Mouse (Mus musculus): ENCODE data around the gene Tmem53. TPM values are rescaled to one million over a fixed set of nuclear protein-coding genes. Genes with fewer than 3 reads are reported as not detected.

Gene Tmem53
- polyA plus RNA-seq, 1 experiment from 2014 or later = 11.6 TPM

DNA sequence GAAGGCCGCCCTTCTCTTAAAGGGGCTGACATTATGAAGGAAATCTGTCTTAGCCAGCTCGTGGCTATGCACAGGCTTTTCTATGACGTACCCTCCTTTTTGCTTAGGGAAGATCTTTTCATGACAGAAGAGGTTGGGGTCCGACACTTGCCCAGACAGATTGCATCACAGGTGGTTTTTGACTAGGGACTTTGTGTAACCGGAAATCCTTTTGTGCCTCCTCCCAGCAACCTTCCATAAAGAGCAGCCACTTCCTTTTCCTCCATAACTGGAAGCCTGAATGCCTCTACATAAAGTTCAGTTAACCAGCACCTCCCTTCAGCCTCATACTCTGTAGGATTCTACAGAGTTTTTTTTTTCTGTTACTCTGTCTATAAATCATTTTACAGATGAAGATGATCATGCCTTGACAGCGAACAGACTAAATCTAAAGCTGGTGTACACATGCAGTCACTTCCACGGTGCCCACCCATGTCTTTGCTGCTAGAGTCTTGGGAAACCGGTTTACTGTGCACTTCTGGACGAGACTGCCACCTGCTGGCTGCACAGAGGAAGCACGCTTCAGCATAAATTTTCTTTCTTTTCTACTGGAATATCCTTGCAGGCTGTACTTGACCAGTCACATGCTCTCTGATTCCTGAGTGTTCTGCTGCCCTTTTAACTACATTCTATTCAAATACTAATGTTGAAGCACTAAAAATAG is 33.1 kb upstream of the Tmem53 start:
- no peak overlapping the region for H3K27ac ChIP-seq (replicated peaks; ENCODE audit: low read depth, low read length)
- 41% methylated on average over 10 of the region's 10 CpGs for whole genome bisulfite sequencing

DNA sequence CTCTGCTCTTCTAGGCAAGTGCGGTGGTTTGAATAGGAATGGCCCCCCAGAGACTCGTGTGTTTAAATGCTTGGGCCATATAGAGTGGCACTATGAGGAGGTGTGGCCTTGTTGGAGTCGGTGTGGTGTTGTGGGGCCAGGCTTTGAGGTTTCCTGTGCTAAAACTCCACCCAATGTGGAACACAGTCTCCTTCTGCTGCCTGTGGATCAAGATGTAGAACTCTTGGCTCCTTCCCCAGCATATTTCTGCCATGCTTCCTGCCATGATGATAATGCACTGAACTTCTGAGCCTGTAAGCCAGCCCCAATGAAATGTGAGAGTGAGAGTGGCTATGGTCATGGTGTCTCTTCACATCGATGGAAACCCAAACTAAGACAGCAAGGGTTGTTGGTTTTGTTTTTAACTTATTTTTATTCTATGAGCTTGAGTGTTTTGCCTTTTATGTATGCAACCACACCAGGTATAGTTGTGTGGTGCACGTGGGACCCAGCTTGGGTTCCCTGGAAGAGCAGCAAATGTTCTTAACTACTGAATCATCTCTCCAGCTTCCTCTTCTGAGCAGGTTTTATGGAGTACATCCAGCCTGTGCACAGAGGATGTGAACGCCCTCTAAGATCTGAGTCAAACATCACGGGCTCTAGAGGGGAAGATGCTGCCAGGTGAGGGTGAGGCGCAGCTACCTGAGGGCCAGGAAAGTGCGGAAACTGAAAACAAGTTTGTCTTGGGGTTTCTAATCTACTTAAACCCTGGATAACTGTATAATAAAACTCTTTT is 30.8 kb upstream of the Tmem53 start:
- Histone ChIP-seq H3K27me3 (ENCODE audit: control insufficient read depth, insufficient read depth, low read length) (no peaks in the 10 kb centered on the region; the same call in 1 of the 2 replicates), H3K36me3 (ENCODE audit: control insufficient read depth, insufficient read depth, low read length) (no peaks in the 10 kb centered on the region), H3K9ac (ENCODE audit: low read length) (no peak overlapping the region), H3K4me2 (ENCODE audit: low read depth, severe bottlenecking) (no peak overlapping the region), H3K4me1 (ENCODE audit: control insufficient read depth, insufficient read depth, low read length) (no peaks in the 10 kb centered on the region), H3K4me3 (ENCODE audit: low read depth, low read length) (no peak overlapping the region), H3K27ac (replicated peaks; ENCODE audit: low read depth, low read length) (no peak overlapping the region), H3K9me3 (ENCODE audit: control insufficient read depth, low read length) (no peaks in the 10 kb centered on the region)
- WGBS = 80% methylated on average over 9 of the region's 9 CpGs
- ATAC-seq (ENCODE audit: insufficient number of reproducible peaks, low FRiP score, low TSS enrichment, low read depth) (no peak), DNase-seq (ENCODE audit: low spot score) (no peak)

More for the DNA sequence above, 33.1 kb upstream of the Tmem53 start:
- Histone ChIP-seq H3K9me3 (ENCODE audit: control insufficient read depth, low read length) (no peaks in the 10 kb centered on the region), H3K9ac (ENCODE audit: low read length) (no peak overlapping the region), H3K4me2 (ENCODE audit: low read depth, severe bottlenecking) (no peak overlapping the region), H3K36me3 (ENCODE audit: control insufficient read depth, insufficient read depth, low read length) (no peaks in the 10 kb centered on the region), H3K4me1 (ENCODE audit: control insufficient read depth, insufficient read depth, low read length) (no peaks in the 10 kb centered on the region), H3K27me3 (ENCODE audit: control insufficient read depth, insufficient read depth, low read length) (no peaks in the 10 kb centered on the region; the same call in 1 of the 2 replicates), H3K4me3 (ENCODE audit: low read depth, low read length) (no peak overlapping the region)
- DNase-seq (ENCODE audit: low spot score) (peak; percentile 79), ATAC-seq (ENCODE audit: insufficient number of reproducible peaks, low FRiP score, low TSS enrichment, low read depth) (no peak)

GRCm38 (mm10) chr4:117221836-117222235 is 29.9 kb upstream of the Tmem53 start:
- Histone ChIP-seq H3K9me3 (ENCODE audit: control insufficient read depth, low read length) (no peaks in the 10 kb centered on the region), H3K27me3 (ENCODE audit: control insufficient read depth, insufficient read depth, low read length) (no peaks in the 10 kb centered on the region), H3K36me3 (ENCODE audit: control insufficient read depth, insufficient read depth, low read length) (no peaks in the 10 kb centered on the region), H3K27ac (replicated peaks; ENCODE audit: low read depth, low read length) (no peak overlapping the region), H3K9ac (ENCODE audit: low read length) (no peak overlapping the region), H3K4me1 (ENCODE audit: control insufficient read depth, insufficient read depth, low read length) (no peaks in the 10 kb centered on the region), H3K4me2 (ENCODE audit: low read depth, severe bottlenecking) (no peak overlapping the region), H3K4me3 (ENCODE audit: low read depth, low read length) (no peak overlapping the region)
- WGBS = 84% methylated on average over 9 of the region's 9 CpGs
- no peak for DNase-seq (ENCODE audit: low spot score)
- no peak for ATAC-seq (ENCODE audit: insufficient number of reproducible peaks, low FRiP score, low TSS enrichment, low read depth)

DNA sequence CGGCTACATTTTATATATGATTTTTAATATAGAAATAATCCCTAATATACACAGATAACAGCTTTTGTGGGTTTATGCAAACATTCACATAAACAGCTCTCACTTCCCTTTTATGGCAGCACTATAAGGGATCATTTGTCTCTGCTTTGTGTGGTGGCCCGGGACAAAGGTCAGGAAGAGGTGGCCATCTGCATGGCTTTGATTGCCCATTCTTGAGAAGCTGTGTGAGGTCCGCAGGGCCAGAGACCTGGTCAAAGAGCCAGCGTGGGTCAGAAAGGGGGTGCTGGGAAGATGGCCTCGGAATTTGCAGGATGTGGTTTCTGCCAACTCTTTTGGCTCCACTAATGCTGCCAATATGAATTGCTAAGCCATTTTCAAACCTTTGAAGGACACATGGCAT is 28.8 kb upstream of the Tmem53 start:
- Histone ChIP-seq H3K36me3 (ENCODE audit: control insufficient read depth, insufficient read depth, low read length) (no peaks in the 10 kb centered on the region), H3K4me2 (ENCODE audit: low read depth, severe bottlenecking) (no peak overlapping the region), H3K27me3 (ENCODE audit: control insufficient read depth, insufficient read depth, low read length) (no peaks in the 10 kb centered on the region), H3K9ac (ENCODE audit: low read length) (no peak overlapping the region), H3K27ac (replicated peaks; ENCODE audit: low read depth, low read length) (no peak overlapping the region), H3K4me1 (ENCODE audit: control insufficient read depth, insufficient read depth, low read length) (no peaks in the 10 kb centered on the region), H3K4me3 (ENCODE audit: low read depth, low read length) (no peak overlapping the region), H3K9me3 (ENCODE audit: control insufficient read depth, low read length) (no peaks in the 10 kb centered on the region)
- 23% methylated on average over 5 of the region's 5 CpGs for WGBS
- no peak for ATAC-seq (ENCODE audit: insufficient number of reproducible peaks, low FRiP score, low TSS enrichment, low read depth)
- no peak for DNase-seq (ENCODE audit: low spot score)

- ATAC-seq (ENCODE audit: insufficient number of reproducible peaks, low FRiP score, low TSS enrichment, low read depth) = no peak
- Histone ChIP-seq H3K36me3 (ENCODE audit: control insufficient read depth, insufficient read depth, low read length) (no peaks in the 10 kb centered on the region), H3K27ac (replicated peaks; ENCODE audit: low read depth, low read length) (no peak overlapping the region), H3K9ac (ENCODE audit: low read length) (0 out of 2 replicates have a peak overlapping the region, but pooled peaks have one; percentile 4), H3K4me1 (ENCODE audit: control insufficient read depth, insufficient read depth, low read length) (no peaks in the 10 kb centered on the region), H3K4me3 (ENCODE audit: low read depth, low read length) (no peak overlapping the region), H3K9me3 (ENCODE audit: control insufficient read depth, low read length) (no peaks in the 10 kb centered on the region), H3K27me3 (ENCODE audit: control insufficient read depth, insufficient read depth, low read length) (no peaks in the 10 kb centered on the region), H3K4me2 (ENCODE audit: low read depth, severe bottlenecking) (no peak overlapping the region)
- no peak for DNase-seq (ENCODE audit: low spot score)
- WGBS = 85% methylated on average over 8 of the region's 8 CpGs
These were observed 27.6 kb upstream of the Tmem53 start for GRCm38 (mm10) chr4:117224122-117224521.

DNA sequence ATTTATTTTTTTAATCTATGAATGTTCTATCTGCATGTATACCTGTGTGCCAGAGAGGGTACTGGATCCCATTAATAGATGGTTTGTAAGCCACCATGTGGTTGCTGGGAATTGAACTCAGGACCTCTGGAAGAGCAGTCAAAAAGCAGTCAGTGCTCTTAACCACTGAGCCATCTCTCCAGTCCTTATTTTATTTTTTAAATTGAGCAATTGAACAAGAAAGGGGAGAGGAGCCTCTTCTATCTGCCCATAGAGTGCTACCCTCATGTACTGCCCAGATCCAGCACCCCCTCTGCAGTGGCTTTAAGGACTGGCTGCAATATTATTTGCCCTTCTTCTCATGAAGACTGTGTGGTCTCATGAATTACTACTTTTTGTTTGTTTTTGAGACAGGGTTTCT is 26.5 kb upstream of the Tmem53 start:
- Histone ChIP-seq H3K4me2 (ENCODE audit: low read depth, severe bottlenecking) (no peak overlapping the region), H3K4me3 (ENCODE audit: low read depth, low read length) (no peak overlapping the region), H3K27me3 (ENCODE audit: control insufficient read depth, insufficient read depth, low read length) (no peaks in the 10 kb centered on the region), H3K27ac (replicated peaks; ENCODE audit: low read depth, low read length) (no peak overlapping the region), H3K9ac (ENCODE audit: low read length) (no peak overlapping the region), H3K4me1 (ENCODE audit: control insufficient read depth, insufficient read depth, low read length) (no peaks in the 10 kb centered on the region), H3K36me3 (ENCODE audit: control insufficient read depth, insufficient read depth, low read length) (no peaks in the 10 kb centered on the region), H3K9me3 (ENCODE audit: control insufficient read depth, low read length) (no peaks in the 10 kb centered on the region)
- DNase-seq (ENCODE audit: low spot score) (no peak), ATAC-seq (ENCODE audit: insufficient number of reproducible peaks, low FRiP score, low TSS enrichment, low read depth) (no peak)

DNA sequence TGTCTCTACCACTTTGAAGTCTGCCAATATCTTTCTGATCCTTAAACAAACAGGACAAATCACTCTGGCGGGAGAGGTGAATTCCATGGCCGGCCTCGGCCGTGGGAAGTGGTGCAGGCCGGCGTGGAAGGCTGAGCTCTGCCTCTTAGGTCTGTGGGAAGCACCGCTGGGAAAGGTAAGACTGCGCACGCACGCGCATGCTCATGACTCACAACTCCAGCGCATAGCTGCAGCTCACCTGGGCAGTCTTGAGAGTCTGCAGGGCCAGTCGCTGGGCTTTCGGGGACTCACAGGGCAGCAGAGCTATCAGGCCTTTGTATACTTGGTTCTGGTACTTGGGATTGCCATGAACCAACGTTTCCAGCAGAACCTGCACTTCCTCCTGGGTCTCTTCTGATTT is 22.2 kb upstream of the Tmem53 start:
- H3K27me3 ChIP-seq (ENCODE audit: control insufficient read depth, insufficient read depth, low read length) = no peaks in the 10 kb centered on the region
- DNase-seq (ENCODE audit: low spot score) (no peak), ATAC-seq (ENCODE audit: insufficient number of reproducible peaks, low FRiP score, low TSS enrichment, low read depth) (no peak)
- no peaks in the 10 kb centered on the region for H3K9me3 ChIP-seq (ENCODE audit: control insufficient read depth, low read length)
- no peak overlapping the region for H3K4me2 ChIP-seq (ENCODE audit: low read depth, severe bottlenecking)
- H3K9ac ChIP-seq (ENCODE audit: low read length) = no peak overlapping the region
- H3K4me1 ChIP-seq (ENCODE audit: control insufficient read depth, insufficient read depth, low read length) = no peaks in the 10 kb centered on the region
- no peak overlapping the region for H3K4me3 ChIP-seq (ENCODE audit: low read depth, low read length)
- H3K27ac ChIP-seq (replicated peaks; ENCODE audit: low read depth, low read length) = no peak overlapping the region
- H3K36me3 ChIP-seq (ENCODE audit: control insufficient read depth, insufficient read depth, low read length) = no peaks in the 10 kb centered on the region
- 63% methylated on average over 15 of the region's 15 CpGs for whole genome bisulfite sequencing

DNA sequence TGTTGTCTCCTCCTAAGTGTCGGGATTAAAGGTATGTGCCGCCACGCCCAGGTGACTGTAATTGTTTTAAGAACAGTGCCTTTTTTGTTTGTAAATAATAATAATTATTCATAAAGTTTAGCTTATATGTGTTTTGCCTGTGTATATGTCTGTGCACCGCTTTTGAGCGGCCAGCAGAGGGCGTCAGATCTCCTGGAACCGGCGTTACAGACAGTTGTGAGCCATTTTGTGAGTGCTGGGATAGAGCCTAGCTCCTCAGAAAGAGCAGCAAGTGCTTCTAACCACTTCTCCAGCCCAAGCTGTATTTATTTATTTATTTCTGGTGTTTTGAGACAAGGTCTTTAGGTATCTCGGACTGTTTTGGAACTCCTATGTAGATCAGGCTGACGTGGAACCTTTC is 21.4 kb upstream of the Tmem53 start:
- Histone ChIP-seq H3K4me3 (ENCODE audit: low read depth, low read length) (no peak overlapping the region), H3K36me3 (ENCODE audit: control insufficient read depth, insufficient read depth, low read length) (no peaks in the 10 kb centered on the region), H3K9ac (ENCODE audit: low read length) (no peak overlapping the region), H3K27ac (replicated peaks; ENCODE audit: low read depth, low read length) (no peak overlapping the region), H3K4me2 (ENCODE audit: low read depth, severe bottlenecking) (no peak overlapping the region), H3K9me3 (ENCODE audit: control insufficient read depth, low read length) (no peaks in the 10 kb centered on the region), H3K4me1 (ENCODE audit: control insufficient read depth, insufficient read depth, low read length) (no peaks in the 10 kb centered on the region), H3K27me3 (ENCODE audit: control insufficient read depth, insufficient read depth, low read length) (no peaks in the 10 kb centered on the region)
- ATAC-seq (ENCODE audit: insufficient number of reproducible peaks, low FRiP score, low TSS enrichment, low read depth) = no peak
- no peak for DNase-seq (ENCODE audit: low spot score)
- 51% methylated on average over 10 of the region's 10 CpGs for WGBS

Measured in limb, embryonic 11.5 days (tissue).